Mouse (Mus musculus) MEL (cell line): Measurements from ENCODE around the gene Castor1.

Experiments
- CTCF ChIP-seq, 3 experiments: IDR thresholded peaks in 2 of 3; conservative IDR thresholded peaks in 1 of 3; 2 replicates each; pipeline ENCODE4 v1.5.1; 2011 to 2012; ENCODE audit warnings: low read length in 3 of 3, low read depth in 2 of 3, mild to moderate bottlenecking in 2 of 3, improper control_type of control experiment in 1 of 3, inconsistent platforms in 1 of 3, mixed read lengths in 1 of 3, moderate library complexity in 1 of 3; ENCODE audit not compliant: control insufficient read depth in 1 of 3, insufficient read depth in 1 of 3, poor library complexity in 1 of 3, severe bottlenecking in 1 of 3
- KAT2A ChIP-seq: conservative IDR thresholded peaks from 2 replicates; pipeline ENCODE4 v1.6.1; 2012; ENCODE audit warnings: low read depth, low read length, improper control_type of control experiment, inconsistent platforms
- MAX ChIP-seq: IDR thresholded peaks from 2 replicates; pipeline ENCODE4 v1.6.1; 2011; ENCODE audit warnings: low read length, improper control_type of control experiment
- NELFE ChIP-seq: IDR thresholded peaks from 2 replicates; pipeline ENCODE4 v1.6.1; 2011; ENCODE audit warnings: low read depth, low read length, improper control_type of control experiment
- NRF1 ChIP-seq: IDR thresholded peaks from 2 replicates; pipeline ENCODE4 v1.6.1; 2014; ENCODE audit warnings: low read depth, mild to moderate bottlenecking, inconsistent platforms, low read length, improper control_type of control experiment, moderate library complexity; ENCODE audit not compliant: poor library complexity, insufficient read depth, severe bottlenecking
- POLR2A ChIP-seq, 2 experiments: IDR thresholded peaks; 2 replicates each; pipeline ENCODE4 v1.6.1; 2011 to 2012; ENCODE audit warnings: low read length in 2 of 2, mild to moderate bottlenecking in 2 of 2, control low read depth in 1 of 2, improper control_type of control experiment in 1 of 2, low read depth in 1 of 2, moderate library complexity in 1 of 2; ENCODE audit not compliant: control insufficient read depth in 1 of 2, insufficient read depth in 1 of 2, poor library complexity in 1 of 2
- RCOR1 ChIP-seq: IDR thresholded peaks from 2 replicates; pipeline ENCODE4 v1.6.1; 2012; ENCODE audit warnings: low read depth, mild to moderate bottlenecking, inconsistent platforms, low read length, improper control_type of control experiment
- UBTF ChIP-seq: IDR thresholded peaks from 2 replicates; pipeline ENCODE4 v1.6.1; 2012; ENCODE audit warnings: low read depth, mild to moderate bottlenecking, inconsistent platforms, low read length, improper control_type of control experiment, moderate library complexity, borderline replicate concordance; ENCODE audit not compliant: insufficient read depth
- ZC3H11A ChIP-seq: IDR thresholded peaks from 2 replicates; pipeline ENCODE4 v1.6.1; 2012; ENCODE audit warnings: low read depth, mild to moderate bottlenecking, inconsistent platforms, low read length, improper control_type of control experiment
- ZMIZ1 ChIP-seq: IDR thresholded peaks from 2 replicates; pipeline ENCODE4 v1.6.1; 2012; ENCODE audit warnings: low read depth, mild to moderate bottlenecking, inconsistent platforms, low read length, improper control_type of control experiment, moderate library complexity

- TF ChIP-seq UBTF, result no peak
- no peak for TF ChIP-seq CTCF (IDR thresholded peaks at IDR 0.05 in 2 of 3, conservative IDR thresholded peaks at IDR 0.05 in 1 of 3; ENCODE audit: control insufficient read depth in 1 of 3, insufficient read depth in 1 of 3, low read depth in 2 of 3, low read length in 3 of 3, poor library complexity in 1 of 3, severe bottlenecking in 1 of 3)
- TF ChIP-seq POLR2A (IDR thresholded peaks at IDR 0.05; ENCODE audit: control insufficient read depth in 1 of 2, insufficient read depth in 1 of 2, low read depth in 1 of 2, low read length in 2 of 2, poor library complexity in 1 of 2), result no peak
- TF ChIP-seq KAT2A, result no peak
- TF ChIP-seq ZC3H11A, result no peak
- TF ChIP-seq MAX, result no peak
- TF ChIP-seq ZMIZ1, result no peak
- no peak for TF ChIP-seq RCOR1
- no peak for TF ChIP-seq NRF1
- TF ChIP-seq NELFE, result no peak
Observed at GRCm38 (mm10) chr11:4177716-4178115, 40.3 kb upstream of the Castor1 start.
